Mouse (Mus musculus) large intestine, adult 2 months (tissue): ENCODE data around the gene Necap1. TPM values are rescaled to one million over a fixed set of nuclear protein-coding genes. Genes with fewer than 3 reads are reported as not detected.

ENCODE experiments used
- DNase-seq: peaks from one replicate; pipeline ENCODE4 v3.0.0-alpha.2; 2012; ENCODE audit warnings: low read depth, low spot score
- WGBS: fragments of 180-500 bp; shearing (Covaris S2); methylation state at CpG from one replicate; pipeline ENCODE4 v1.1.7; 2018; 5-methylcytosine and 5-hydroxymethylcytosine counted together
- polyA plus RNA-seq: library from polyadenylated mRNA; depleted of rRNA; stranded (reverse); fragments of >200 nt; gene quantifications from 2 replicates; pipeline ENCODE4 v1.2.3, GENCODE M21; 2012; rRNA removed

Necap1 gene
- polyA plus RNA-seq, 1 experiment, result 18.8 TPM

- no peak for DNase-seq
- 63% methylated on average over 7 of the region's 7 CpGs for WGBS
These were observed 5.7 kb downstream of the Necap1 start for GRCm38 (mm10) chr6:122879781-122880505.

- DNase-seq, result no peak
- 95% methylated on average over 12 of the region's 12 CpGs for WGBS
These were observed 7.0 kb downstream of the Necap1 start for GRCm38 (mm10) chr6:122881287-122881686.

- DNase-seq, result no peak
- WGBS, result 86% methylated on average over 9 of the region's 9 CpGs
These were observed 9.3 kb downstream of the Necap1 start for GRCm38 (mm10) chr6:122883603-122884002.

- no peak for DNase-seq
- WGBS, result 89% methylated on average over 2 of the region's 2 CpGs
These were observed 15.3 kb downstream of the Necap1 start for GRCm38 (mm10) chr6:122889599-122889998.

GRCm38 (mm10) chr6:122892442-122893049, 18.3 kb downstream of the Necap1 start:
- peak; percentile 32 for DNase-seq
- WGBS, result 10% methylated on average over 2 of the region's 2 CpGs

GRCm38 (mm10) chr6:122919922-122920321, 45.6 kb downstream of the Necap1 start:
- 13% methylated on average over 4 of the region's 4 CpGs for WGBS
- no peak for DNase-seq

GRCm38 (mm10) chr6:122921451-122921850, 47.2 kb downstream of the Necap1 start, which contains the start of gene Clec4a1:
TSS of gene Clec4a1 (plus strand) at chr6:122921848.
- WGBS, result 28% methylated on average over 4 of the region's 4 CpGs
- no peak for DNase-seq

- WGBS, result 60% methylated on average over 3 of the region's 3 CpGs
These were observed 60.6 kb downstream of the Necap1 start for GRCm38 (mm10) chr6:122934845-122935244.

More at GRCm38 (mm10) chr6:122934845-122935244, 60.6 kb downstream of the Necap1 start:
- no peak for DNase-seq

Other genes with a start within 250 kb of the Necap1 start
- gene Dppa3, start 248.1 kb upstream of the Necap1 start, polyA plus RNA-seq, result not detected in 2 replicates
- gene Nanog, start 167.0 kb upstream of the Necap1 start, polyA plus RNA-seq, result 0.10 TPM in 1 of 2 replicates, not detected in the other
- gene Slc2a3, start 72.8 kb upstream of the Necap1 start, polyA plus RNA-seq, result 2.1 and 2.8 TPM in 2 replicates
- gene Foxj2, start 54.6 kb upstream of the Necap1 start, polyA plus RNA-seq, result 7.4 and 7.6 TPM in 2 replicates
- gene C3ar1, start 18.3 kb upstream of the Necap1 start, polyA plus RNA-seq, result 2.0 and 4.0 TPM in 2 replicates
- gene Clec4a1, start 47.4 kb downstream of the Necap1 start, polyA plus RNA-seq, result 2.8 and 3.5 TPM in 2 replicates
- gene Clec4a3, start 78.0 kb downstream of the Necap1 start, polyA plus RNA-seq, result 0.88 and 1.2 TPM in 2 replicates
- gene Clec4a4, start 115.9 kb downstream of the Necap1 start, polyA plus RNA-seq, result 0.15 TPM in 1 of 2 replicates, not detected in the other
- gene Clec4b1, start 175.5 kb downstream of the Necap1 start, polyA plus RNA-seq, result 0.55 and 0.80 TPM in 2 replicates
- 5.4 and 5.5 TPM in 2 replicates for gene Clec4a2, start 232.0 kb downstream of the Necap1 start, polyA plus RNA-seq